Mouse (Mus musculus) adrenal gland, postnatal 14 days (tissue): Measurements from ENCODE around the gene Ampd3. TPM values are rescaled to one million over a fixed set of nuclear protein-coding genes. Genes with fewer than 3 reads are reported as not detected.

Source experiments
- DNase-seq: peaks from one replicate; pipeline ENCODE4 v3.0.0; 2021; ENCODE audit warnings: mixed read lengths
- microRNA-seq, 2 experiments: library from miRNA; unstranded; fragments of <30 nt; microRNA quantifications; one replicate each; pipeline ENCODE4 v1.2.0; 2021
- total RNA-seq: library from RNA; stranded (reverse); gene quantifications from 2 replicates; pipeline ENCODE4 v1.2.3, GENCODE M21; 2021

Ampd3 gene
- total RNA-seq, 1 experiment from 2014 or later: 22.9 TPM

GRCm38 (mm10) chr7:110843916-110844874 lies 76.2 kb downstream of the Ampd3 start, which contains the start of gene Rnf141:
Gene Rnf141 (minus strand): TSS chr7:110844457.
- DNase-seq: peak; percentile 96

DNA sequence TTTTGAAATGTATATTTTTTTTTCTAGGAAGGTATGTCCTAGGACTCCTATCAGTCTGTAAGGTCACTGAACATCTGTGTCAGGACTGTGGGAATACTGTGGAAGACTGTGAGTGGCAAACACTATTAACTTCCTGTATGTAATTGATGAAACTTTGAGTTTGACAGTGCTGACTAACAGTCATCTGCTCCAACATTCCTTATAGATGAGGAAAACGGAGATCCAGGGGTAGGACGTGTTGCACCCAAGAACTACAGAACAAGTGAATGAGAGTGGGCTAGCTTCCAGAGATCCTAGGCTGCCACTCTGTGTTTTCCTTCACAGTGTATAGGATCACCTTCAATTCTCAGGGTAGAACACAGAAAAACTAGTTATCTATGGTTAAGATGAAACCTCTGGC lies 79.3 kb downstream of the Ampd3 start:
- no peak for DNase-seq

GRCm38 (mm10) chr7:110848371-110848770 lies 80.4 kb downstream of the Ampd3 start:
- DNase-seq: no peak

DNA sequence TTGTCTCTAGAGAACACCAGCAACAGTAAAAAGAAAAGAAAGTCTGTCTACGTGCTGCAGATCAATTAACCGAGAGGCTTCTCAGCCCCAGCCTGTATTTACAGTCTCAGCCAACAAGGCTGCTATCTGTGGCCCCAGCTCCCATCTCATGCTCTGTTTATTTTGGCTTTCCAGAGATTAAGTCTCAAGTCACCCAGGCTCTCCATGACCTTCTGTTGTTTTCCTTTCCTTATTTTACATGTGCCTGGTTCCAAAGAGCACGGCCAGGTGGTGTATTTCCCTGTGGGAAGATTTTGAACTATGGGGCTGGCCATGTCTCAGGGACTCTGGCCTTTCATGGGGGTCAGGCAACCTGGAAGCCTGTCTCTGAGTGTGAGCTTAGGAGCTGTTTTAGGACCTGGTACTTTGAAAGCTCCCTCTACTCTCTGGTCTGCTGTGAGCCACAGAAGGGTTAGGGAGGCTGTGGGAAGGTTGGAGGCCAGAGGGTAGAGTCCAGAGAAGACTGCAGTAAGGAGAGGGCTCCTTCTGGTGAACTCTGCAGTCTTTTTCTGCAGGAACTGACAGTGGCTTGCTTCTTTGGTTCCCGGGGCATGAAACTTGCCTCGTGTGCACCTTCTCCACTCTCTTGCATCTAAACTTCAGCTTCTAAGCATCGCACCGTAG lies 83.7 kb downstream of the Ampd3 start:
- DNase-seq: no peak

DNA sequence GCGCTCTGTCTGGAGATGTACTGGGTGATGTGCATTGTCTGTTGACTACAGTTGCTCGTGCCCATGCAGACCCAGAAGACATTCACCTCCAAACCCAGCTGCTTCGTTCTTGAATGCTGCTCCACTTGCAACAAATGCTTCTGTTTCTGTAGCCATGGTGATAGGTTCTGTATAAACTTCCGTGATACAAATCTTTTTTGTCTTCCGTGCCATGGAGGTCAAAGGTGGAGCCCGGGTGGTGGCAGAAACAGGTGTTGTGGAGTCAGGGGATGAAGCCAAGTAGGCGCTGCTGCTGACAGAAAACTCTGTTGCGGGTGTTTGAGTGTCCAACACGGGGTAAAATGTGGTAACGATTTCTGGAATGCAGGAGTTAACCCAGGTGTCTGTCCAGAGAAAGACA lies 85.6 kb downstream of the Ampd3 start:
- DNase-seq: peak; percentile 34

- DNase-seq: no peak
Measured at GRCm38 (mm10) chr7:110854519-110854918, 86.5 kb downstream of the Ampd3 start.

GRCm38 (mm10) chr7:110854927-110855546 lies 87.0 kb downstream of the Ampd3 start:
- peak; percentile 45 for DNase-seq

- DNase-seq: no peak
Measured at GRCm38 (mm10) chr7:110855604-110856003, 87.6 kb downstream of the Ampd3 start.

- no peak for DNase-seq
Measured at GRCm38 (mm10) chr7:110860129-110860528, 92.1 kb downstream of the Ampd3 start.

Small RNA genes within 50 kb of the gene (microRNA-seq; reads per million reads assigned to microRNA genes)
- 0 reads per million in 2 experiments for gene Gm47282

Other genes with a start within 250 kb of the Ampd3 start
- gene Sbf2, start 153.3 kb upstream of the Ampd3 start, total RNA-seq: 51.9 and 52.1 TPM in 2 replicates
- gene Adm, start 140.5 kb upstream of the Ampd3 start, total RNA-seq: 17.3 and 18.6 TPM in 2 replicates
- 38.8 and 46.1 TPM in 2 replicates for gene Rnf141, start 76.3 kb downstream of the Ampd3 start, total RNA-seq
- 13.2 and 18.8 TPM in 2 replicates for gene Lyve1, start 95.0 kb downstream of the Ampd3 start, total RNA-seq
- gene Mrvi1, start 214.3 kb downstream of the Ampd3 start, total RNA-seq: 11.6 and 13.0 TPM in 2 replicates